Mouse (Mus musculus): Measurements from ENCODE around the gene Axin2. TPM values are rescaled to one million over a fixed set of nuclear protein-coding genes. Genes with fewer than 3 reads are reported as not detected.

Gene Axin2
- polyA plus RNA-seq, 1 experiment from 2014 or later, result 7.8 TPM

DNA sequence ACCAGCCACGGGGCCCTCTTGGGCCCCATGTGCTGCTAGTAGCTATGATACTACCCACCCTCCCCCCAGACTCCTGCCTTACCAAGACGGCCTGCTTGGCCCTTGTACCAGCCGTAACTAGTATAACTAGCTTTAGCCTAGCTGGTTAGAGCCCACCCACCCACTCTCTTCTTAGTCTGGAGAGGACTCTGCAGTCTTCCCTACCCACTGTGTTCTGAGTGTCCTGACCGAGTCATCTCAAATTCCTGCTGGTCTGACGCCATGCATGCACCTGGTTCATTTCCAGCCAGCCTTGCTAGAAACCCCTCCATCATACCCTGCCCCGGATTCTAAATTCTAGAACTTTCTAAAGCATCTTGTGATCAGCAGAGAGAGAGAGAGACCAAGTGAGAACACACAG, 9.6 kb downstream of the Axin2 start:
- Histone ChIP-seq H3K4me2 (ENCODE audit: low read length) (peak overlapping the region; percentile 89; the same call in 1 of the 2 replicates), H3K9me3 (replicated peaks; ENCODE audit: control insufficient read depth, low read length) (no peaks in the 10 kb centered on the region)

DNA sequence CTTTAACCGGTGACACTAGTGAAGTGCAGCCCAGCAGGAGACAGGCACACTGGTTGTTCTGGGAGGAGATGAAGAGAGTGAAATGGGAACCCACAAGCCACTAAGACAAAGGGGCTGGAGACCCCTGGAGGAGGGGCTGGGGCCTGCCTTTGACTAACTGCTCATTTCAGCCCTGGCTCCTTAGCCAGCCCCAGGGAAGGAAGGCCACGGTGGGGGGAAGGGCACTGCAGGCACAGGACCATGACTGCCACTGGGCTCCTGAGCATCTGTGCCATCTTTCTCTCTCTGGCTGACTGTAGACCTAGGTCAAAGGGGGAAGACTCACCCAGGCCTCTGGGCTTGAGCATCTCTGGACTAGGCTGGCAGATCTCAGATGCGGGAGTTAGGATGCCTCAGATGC, 10.5 kb downstream of the Axin2 start:
- Histone ChIP-seq H3K27me3 (replicated peaks; ENCODE audit: control insufficient read depth, insufficient read depth, low read length) (no peaks in the 10 kb centered on the region), H3K4me2 (ENCODE audit: low read length) (no peak overlapping the region), H3K4me1 (ENCODE audit: control insufficient read depth, insufficient read depth, low read length) (peaks cover 61% of the 10 kb centered on the region), H3K27ac (ENCODE audit: low read depth, low read length) (no peak overlapping the region), H3K4me3 (ENCODE audit: low read depth, low read length) (no peak overlapping the region), H3K9ac (ENCODE audit: low read length) (peak overlapping the region; percentile 13; the same call in 1 of the 2 replicates), H3K9me3 (replicated peaks; ENCODE audit: control insufficient read depth, low read length) (no peaks in the 10 kb centered on the region), H3K36me3 (ENCODE audit: control insufficient read depth, insufficient read depth, low read length) (peaks cover 24% of the 10 kb centered on the region)
- no peak for DNase-seq (ENCODE audit: low spot score)
- ATAC-seq, result no peak
- 17% methylated on average over 3 of the region's 3 CpGs for WGBS

More for the DNA sequence above, 9.6 kb downstream of the Axin2 start:
- Histone ChIP-seq H3K27ac (ENCODE audit: low read depth, low read length) (no peak overlapping the region), H3K4me3 (ENCODE audit: low read depth, low read length) (no peak overlapping the region), H3K9ac (ENCODE audit: low read length) (no peak overlapping the region; the same call in 1 of the 2 replicates), H3K36me3 (ENCODE audit: control insufficient read depth, insufficient read depth, low read length) (peaks cover 24% of the 10 kb centered on the region), H3K27me3 (replicated peaks; ENCODE audit: control insufficient read depth, insufficient read depth, low read length) (no peaks in the 10 kb centered on the region), H3K4me1 (ENCODE audit: control insufficient read depth, insufficient read depth, low read length) (peaks cover 59% of the 10 kb centered on the region)
- no peak for ATAC-seq
- 64% methylated on average over 6 of the region's 6 CpGs for WGBS
- DNase-seq (ENCODE audit: low spot score), result no peak

DNA sequence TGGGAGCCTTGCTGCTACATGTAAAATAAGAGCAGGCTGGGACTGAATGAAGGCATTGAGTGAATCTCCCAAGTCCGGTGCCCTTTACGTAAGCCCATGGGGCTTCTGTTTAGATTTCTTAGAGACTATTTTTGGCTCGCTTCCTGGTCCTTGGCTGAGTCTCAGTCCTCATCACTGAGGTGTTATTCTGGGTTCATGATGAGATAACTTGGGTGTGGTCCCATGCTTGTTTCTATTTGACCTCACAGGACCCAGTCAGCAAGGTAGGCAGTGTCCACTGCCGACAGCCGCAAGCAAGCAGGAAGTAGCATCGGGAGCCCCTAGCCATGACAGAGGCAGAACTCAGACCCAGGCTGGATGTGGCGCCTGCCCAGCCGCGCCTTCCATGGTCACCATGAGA, 13.7 kb downstream of the Axin2 start:
- WGBS, result 56% methylated on average over 9 of the region's 9 CpGs
- H3K27ac ChIP-seq (ENCODE audit: low read depth, low read length), result peak overlapping the region; percentile 78
- H3K27me3 ChIP-seq (replicated peaks; ENCODE audit: control insufficient read depth, insufficient read depth, low read length), result no peaks in the 10 kb centered on the region
- H3K4me3 ChIP-seq (ENCODE audit: low read depth, low read length), result no peak overlapping the region
- H3K36me3 ChIP-seq (ENCODE audit: control insufficient read depth, insufficient read depth, low read length), result peaks cover 36% of the 10 kb centered on the region
- H3K4me2 ChIP-seq (ENCODE audit: low read length), result no peak overlapping the region
- H3K9me3 ChIP-seq (replicated peaks; ENCODE audit: control insufficient read depth, low read length), result no peaks in the 10 kb centered on the region
- no peak overlapping the region for H3K9ac ChIP-seq (ENCODE audit: low read length)
- DNase-seq (ENCODE audit: low spot score), result no peak
- no peak for ATAC-seq
- H3K4me1 ChIP-seq (ENCODE audit: control insufficient read depth, insufficient read depth, low read length), result peaks cover 53% of the 10 kb centered on the region

DNA sequence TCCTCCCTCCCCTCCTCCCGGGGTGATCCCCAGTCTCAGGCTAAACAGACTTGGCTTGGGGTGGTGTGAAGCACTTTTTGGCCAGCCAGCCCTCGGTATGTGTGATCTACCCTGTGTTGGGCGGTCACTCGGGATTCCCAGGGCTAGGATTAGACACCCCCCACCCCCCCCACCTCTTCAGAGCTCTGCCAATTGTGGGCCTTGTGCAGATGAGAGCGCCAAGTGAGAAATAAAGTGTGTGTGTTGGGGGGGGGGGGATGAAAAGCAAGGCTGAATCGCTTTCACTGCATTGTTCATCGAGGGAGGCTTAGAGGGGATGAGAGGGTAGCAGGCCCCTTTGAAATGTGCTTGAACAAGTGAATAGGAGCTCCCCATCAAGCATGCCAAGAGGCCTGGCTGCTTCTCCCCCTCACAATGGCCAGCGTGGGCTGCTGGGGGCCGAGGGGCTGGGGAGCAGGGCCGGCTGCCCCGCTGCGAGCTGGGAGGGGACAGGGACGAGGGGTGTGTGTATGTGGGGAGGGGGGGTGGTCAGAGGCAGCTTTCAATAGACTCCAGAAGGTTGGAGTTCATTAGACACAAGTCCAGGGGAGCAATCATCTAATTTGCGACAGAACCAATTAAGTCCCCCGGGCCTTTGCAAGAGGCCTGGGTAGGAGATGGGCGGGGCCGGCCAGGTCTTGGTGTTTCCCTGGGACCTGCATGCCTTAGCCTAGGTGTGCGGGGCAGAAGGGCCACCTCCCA, 15.1 kb downstream of the Axin2 start:
- Histone ChIP-seq H3K36me3 (ENCODE audit: control insufficient read depth, insufficient read depth, low read length) (peaks cover 49% of the 10 kb centered on the region), H3K9ac (ENCODE audit: low read length) (no peak overlapping the region; the same call in 1 of the 2 replicates), H3K4me2 (ENCODE audit: low read length) (peak overlapping the region; percentile 29; the same call in 1 of the 2 replicates), H3K27me3 (replicated peaks; ENCODE audit: control insufficient read depth, insufficient read depth, low read length) (no peaks in the 10 kb centered on the region), H3K4me3 (ENCODE audit: low read depth, low read length) (no peak overlapping the region), H3K27ac (ENCODE audit: low read depth, low read length) (peak overlapping the region; percentile 78), H3K4me1 (ENCODE audit: control insufficient read depth, insufficient read depth, low read length) (peaks cover 41% of the 10 kb centered on the region), H3K9me3 (replicated peaks; ENCODE audit: control insufficient read depth, low read length) (no peaks in the 10 kb centered on the region)
- WGBS, result 5% methylated on average over 18 of the region's 18 CpGs
- DNase-seq (ENCODE audit: low spot score), result peak; percentile 90
- ATAC-seq, result peak; percentile 82

DNA sequence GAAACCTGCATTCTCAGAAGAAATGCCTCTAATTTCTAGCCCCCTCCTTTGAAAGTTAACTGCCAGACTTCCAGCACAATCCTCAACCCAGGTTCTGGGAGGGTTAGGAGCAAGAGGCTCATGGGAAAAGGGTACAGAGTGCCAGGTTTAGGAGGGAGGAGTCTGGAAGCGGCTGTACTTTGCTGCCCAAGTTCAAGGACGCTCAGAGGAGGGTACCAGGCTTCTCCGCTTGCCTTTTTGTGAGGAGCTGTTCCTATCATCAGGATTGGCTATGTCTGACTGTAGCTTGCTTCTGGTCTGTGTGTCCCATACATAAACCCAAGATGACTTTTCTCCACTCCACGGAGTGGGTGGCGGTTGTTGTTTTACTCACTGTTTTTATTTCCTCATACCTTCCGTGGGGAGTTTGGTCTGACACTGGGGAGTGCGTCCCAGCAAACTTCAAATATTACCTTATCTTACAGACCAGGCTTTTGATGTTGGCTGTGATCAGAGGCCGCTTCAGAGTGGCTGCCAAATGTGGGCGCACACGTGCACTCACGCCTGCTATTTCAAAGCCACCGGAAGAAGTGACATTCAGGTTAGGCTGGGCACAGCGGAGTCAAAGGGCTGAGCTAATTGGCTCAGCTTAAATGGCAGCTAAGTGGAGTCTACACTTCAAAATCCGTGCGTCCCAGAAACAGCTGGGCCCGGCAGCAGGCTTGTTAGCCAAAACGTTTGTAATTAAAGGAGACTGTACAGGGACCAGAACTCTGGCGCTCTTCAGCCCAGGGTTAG, 16.1 kb downstream of the Axin2 start:
- Histone ChIP-seq H3K4me2 (ENCODE audit: low read length) (0 out of 2 replicates have a peak overlapping the region, but pooled peaks have one; percentile 29), H3K27ac (ENCODE audit: low read depth, low read length) (peak overlapping the region; percentile 78), H3K4me1 (ENCODE audit: control insufficient read depth, insufficient read depth, low read length) (peaks cover 44% of the 10 kb centered on the region)

DNA sequence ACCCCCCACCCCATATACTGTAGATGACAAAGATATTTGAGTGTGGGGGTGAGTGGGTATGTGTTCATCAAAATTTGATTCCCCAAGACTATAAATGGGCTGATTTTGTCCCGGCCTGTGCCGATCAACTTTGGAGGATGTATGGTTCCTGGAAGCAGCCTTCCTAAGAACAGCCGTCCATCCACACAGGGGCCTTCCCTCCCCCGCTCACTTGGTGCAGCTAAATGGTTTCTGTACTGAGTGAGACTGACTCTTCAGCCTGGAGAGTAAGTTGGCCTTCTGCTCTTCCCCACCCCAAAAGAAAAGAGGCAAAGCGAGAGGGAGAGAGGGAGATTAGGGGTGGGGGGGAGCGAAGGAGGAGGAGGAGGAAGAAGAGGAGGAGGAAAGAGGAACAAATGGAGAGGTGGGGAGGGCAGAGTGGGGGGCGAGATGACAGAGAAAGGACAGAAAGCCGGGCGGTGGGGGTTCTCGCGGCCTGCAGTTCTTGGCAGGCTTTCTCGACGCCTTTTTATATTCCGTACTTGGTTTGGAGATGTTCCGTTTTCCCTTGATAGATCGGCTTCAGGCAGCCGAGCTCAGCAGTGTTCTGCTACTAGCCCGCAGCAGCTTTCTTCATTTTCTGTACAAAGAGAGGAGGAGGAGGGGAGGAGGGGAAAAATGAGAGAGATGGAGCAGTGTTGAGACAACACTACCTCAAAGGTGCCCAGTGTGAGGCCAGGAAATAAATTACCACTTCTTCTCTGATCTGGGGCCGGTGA, 20.7 kb downstream of the Axin2 start:
- Histone ChIP-seq H3K27ac (ENCODE audit: low read depth, low read length) (peak overlapping the region; percentile 75), H3K9ac (ENCODE audit: low read length) (peak overlapping the region; percentile 36), H3K4me1 (ENCODE audit: control insufficient read depth, insufficient read depth, low read length) (peaks cover 24% of the 10 kb centered on the region), H3K4me3 (ENCODE audit: low read depth, low read length) (no peak overlapping the region), H3K9me3 (replicated peaks; ENCODE audit: control insufficient read depth, low read length) (no peaks in the 10 kb centered on the region), H3K4me2 (ENCODE audit: low read length) (peak overlapping the region; percentile 27; the same call in 1 of the 2 replicates), H3K27me3 (replicated peaks; ENCODE audit: control insufficient read depth, insufficient read depth, low read length) (no peaks in the 10 kb centered on the region), H3K36me3 (ENCODE audit: control insufficient read depth, insufficient read depth, low read length) (peaks cover 68% of the 10 kb centered on the region)
- ATAC-seq (peak; percentile 38; the same call in 1 of the 2 replicates), DNase-seq (ENCODE audit: low spot score) (peak; percentile 70)
- WGBS, result 17% methylated on average over 19 of the region's 19 CpGs

More for the DNA sequence above, 16.1 kb downstream of the Axin2 start:
- H3K27me3 ChIP-seq (replicated peaks; ENCODE audit: control insufficient read depth, insufficient read depth, low read length), result no peaks in the 10 kb centered on the region
- H3K9ac ChIP-seq (ENCODE audit: low read length), result no peak overlapping the region
- H3K36me3 ChIP-seq (ENCODE audit: control insufficient read depth, insufficient read depth, low read length), result peaks cover 50% of the 10 kb centered on the region
- ATAC-seq (peak; percentile 6; the same call in 1 of the 2 replicates), DNase-seq (ENCODE audit: low spot score) (peak; percentile 69)
- H3K9me3 ChIP-seq (replicated peaks; ENCODE audit: control insufficient read depth, low read length), result no peaks in the 10 kb centered on the region
- WGBS, result 13% methylated on average over 18 of the region's 18 CpGs
- no peak overlapping the region for H3K4me3 ChIP-seq (ENCODE audit: low read depth, low read length)

DNA sequence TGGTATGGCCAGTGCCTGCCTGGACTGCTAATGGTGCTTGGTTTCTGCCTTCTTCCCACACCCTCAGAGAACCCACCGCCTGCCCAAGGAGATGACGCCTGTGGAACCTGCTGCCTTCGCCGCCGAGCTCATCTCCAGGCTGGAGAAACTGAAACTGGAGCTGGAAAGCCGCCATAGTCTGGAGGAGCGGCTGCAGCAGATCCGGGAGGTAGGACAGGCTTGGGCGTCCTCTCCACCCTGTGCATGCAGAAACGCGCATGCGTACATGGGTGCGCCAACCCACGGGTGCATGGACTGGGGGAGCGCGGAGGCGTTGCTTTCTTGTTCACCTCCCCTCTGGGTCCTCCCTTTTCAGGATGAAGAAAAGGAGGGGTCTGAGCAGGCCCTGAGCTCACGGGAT, 21.7 kb downstream of the Axin2 start:
- Histone ChIP-seq H3K4me1 (ENCODE audit: control insufficient read depth, insufficient read depth, low read length) (peaks cover 14% of the 10 kb centered on the region), H3K27me3 (replicated peaks; ENCODE audit: control insufficient read depth, insufficient read depth, low read length) (no peaks in the 10 kb centered on the region), H3K9ac (ENCODE audit: low read length) (no peak overlapping the region), H3K36me3 (ENCODE audit: control insufficient read depth, insufficient read depth, low read length) (peaks cover 78% of the 10 kb centered on the region), H3K4me3 (ENCODE audit: low read depth, low read length) (no peak overlapping the region), H3K4me2 (ENCODE audit: low read length) (no peak overlapping the region), H3K27ac (ENCODE audit: low read depth, low read length) (peak overlapping the region; percentile 15; the same call in 1 of the 2 replicates), H3K9me3 (replicated peaks; ENCODE audit: control insufficient read depth, low read length) (no peaks in the 10 kb centered on the region)
- ATAC-seq (no peak), DNase-seq (ENCODE audit: low spot score) (no peak)
- 83% methylated on average over 18 of the region's 18 CpGs for WGBS

DNA sequence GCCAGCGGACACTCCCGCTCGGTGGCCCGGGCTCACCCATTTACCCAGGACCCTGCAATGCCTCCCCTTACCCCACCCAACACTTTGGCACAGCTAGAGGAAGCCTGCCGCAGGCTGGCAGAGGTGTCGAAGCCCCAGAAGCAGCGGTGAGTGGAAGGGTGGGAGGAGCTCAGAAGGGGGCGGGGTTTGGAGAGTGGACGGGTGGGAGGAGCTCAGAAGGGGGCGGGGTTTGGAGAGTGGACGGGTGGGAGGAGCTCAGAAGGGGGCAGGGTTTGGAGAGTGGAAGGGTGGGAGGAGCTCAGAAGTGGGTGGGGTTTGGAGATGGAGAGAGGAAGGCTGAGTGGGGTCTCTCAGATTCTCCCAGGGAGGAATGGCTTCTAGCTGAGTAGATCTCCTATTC, 23.6 kb downstream of the Axin2 start:
- Histone ChIP-seq H3K36me3 (ENCODE audit: control insufficient read depth, insufficient read depth, low read length) (peaks cover 82% of the 10 kb centered on the region), H3K27me3 (replicated peaks; ENCODE audit: control insufficient read depth, insufficient read depth, low read length) (no peaks in the 10 kb centered on the region), H3K9me3 (replicated peaks; ENCODE audit: control insufficient read depth, low read length) (no peaks in the 10 kb centered on the region), H3K4me1 (ENCODE audit: control insufficient read depth, insufficient read depth, low read length) (peaks cover 10% of the 10 kb centered on the region), H3K27ac (ENCODE audit: low read depth, low read length) (no peak overlapping the region), H3K4me3 (ENCODE audit: low read depth, low read length) (no peak overlapping the region), H3K4me2 (ENCODE audit: low read length) (no peak overlapping the region), H3K9ac (ENCODE audit: low read length) (no peak overlapping the region)
- DNase-seq (ENCODE audit: low spot score) (no peak), ATAC-seq (no peak)
- WGBS, result 86% methylated on average over 11 of the region's 11 CpGs
